Mouse (Mus musculus): ENCODE data around the gene Lag3. TPM values are rescaled to one million over a fixed set of nuclear protein-coding genes. Genes with fewer than 3 reads are reported as not detected.

The Lag3 gene
- under 1 TPM; 0.32 to 0.34 TPM for total RNA-seq (2021)
- polyA plus RNA-seq (2012; rRNA removed): 0.29 and 0.47 TPM in 2 replicates
- long read RNA-seq: 0 reads

DNA sequence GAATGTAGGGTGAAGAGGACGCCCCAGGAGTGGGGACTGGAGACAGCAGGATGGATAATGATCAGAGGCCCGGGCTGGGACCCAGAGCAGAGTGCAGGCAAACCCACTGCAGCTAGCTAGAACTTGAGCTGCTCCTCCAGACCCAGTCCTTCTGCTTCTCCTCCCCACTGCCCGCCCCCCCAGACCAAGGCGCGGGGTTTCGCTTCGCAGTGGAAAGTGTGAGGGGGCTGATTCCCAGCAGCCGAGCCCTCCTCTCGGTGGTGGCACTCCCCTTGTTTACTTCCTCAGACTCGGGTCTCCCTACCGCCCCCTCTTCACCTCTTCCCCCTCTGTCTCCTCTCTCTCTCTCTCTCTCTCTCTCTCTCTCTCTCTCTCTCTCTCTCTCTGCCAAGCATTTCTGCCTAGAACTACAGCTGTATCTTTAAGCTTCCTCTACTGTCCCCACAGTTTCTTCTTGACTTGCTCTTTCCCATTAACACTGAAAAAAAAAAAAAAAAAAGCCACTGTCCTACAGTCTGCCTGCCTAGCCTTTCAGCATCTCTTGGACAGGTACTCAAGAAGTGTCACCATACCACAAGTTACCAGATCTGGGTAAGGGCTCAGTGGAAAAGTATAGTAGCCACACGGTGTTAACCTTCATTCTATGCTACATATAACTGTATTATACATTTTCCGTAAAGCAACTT, at the start of gene Lag3:
Lag3 (minus strand) TSS at position 173 of the 686 bp plus-strand sequence.
- no peak within 1 kb of the TSS for H3K9ac ChIP-seq (ENCODE audit: low read depth, low read length)
- WGBS: 31% methylated on average over 13 of the region's 13 CpGs
- intact Hi-C loops (cut with DNase I): no loop called here
- no peak within 1 kb of the TSS for H3K27ac ChIP-seq
- no peaks in the 10 kb centered on the region for H3K36me3 ChIP-seq (ENCODE audit: control insufficient read depth, insufficient read depth, low read length)
- no peak for DNase-seq
- no peak for TF ChIP-seq CTCF (IDR thresholded peaks at IDR 0.05)
- TF ChIP-seq EP300 (IDR thresholded peaks at IDR 0.05; ENCODE audit: insufficient read depth, low read depth, low read length): no peak
- no peak for TF ChIP-seq POLR2A (IDR thresholded peaks at IDR 0.05; ENCODE audit: insufficient read depth, low read depth, low read length)
- H3K4me3 ChIP-seq: no peak within 1 kb of the TSS
- H3K27me3 ChIP-seq (ENCODE audit: control insufficient read depth, insufficient read depth, low read length): no peaks in the 10 kb centered on the region
- H3K79me2 ChIP-seq (replicated peaks; ENCODE audit: control insufficient read depth, insufficient read depth, low read length): no peaks in the 10 kb centered on the region
- peaks cover 9% of the 10 kb centered on the region for H3K4me1 ChIP-seq (ENCODE audit: control insufficient read depth, insufficient read depth, low read length)

DNA sequence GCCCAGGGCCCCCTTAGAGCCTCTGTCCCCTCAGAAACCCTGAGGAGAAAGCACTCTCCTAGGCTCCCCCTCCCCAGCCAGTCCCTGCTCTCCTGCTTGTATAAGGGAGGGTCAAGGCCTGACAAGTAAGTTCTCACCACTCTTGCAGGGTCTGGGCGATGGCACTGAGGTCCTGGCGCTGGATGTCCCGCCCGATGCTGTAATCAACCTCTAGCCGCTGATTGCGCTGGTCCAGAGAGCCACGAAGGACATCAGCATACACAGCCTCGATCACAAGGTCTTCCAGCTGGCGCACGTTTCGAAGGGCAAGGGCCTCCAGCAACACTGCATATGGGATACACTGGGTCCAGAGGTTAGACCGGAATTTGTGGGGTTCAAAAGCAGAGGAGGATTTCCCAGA, 49.5 kb upstream of the Lag3 start:
- Histone ChIP-seq H3K4me1 (ENCODE audit: control insufficient read depth, insufficient read depth, low read length) (0 out of 2 replicates have a peak, but pooled peaks cover 2% of the 10 kb centered on the region), H3K9ac (ENCODE audit: low read depth, low read length) (no peak overlapping the region), H3K27ac (no peak overlapping the region), H3K27me3 (ENCODE audit: control insufficient read depth, insufficient read depth, low read length) (no peaks in the 10 kb centered on the region), H3K36me3 (ENCODE audit: control insufficient read depth, insufficient read depth, low read length) (no peaks in the 10 kb centered on the region), H3K4me3 (no peak overlapping the region), H3K79me2 (replicated peaks; ENCODE audit: control insufficient read depth, insufficient read depth, low read length) (no peaks in the 10 kb centered on the region)
- TF ChIP-seq CTCF (IDR thresholded peaks at IDR 0.05) (no peak), POLR2A (IDR thresholded peaks at IDR 0.05; ENCODE audit: insufficient read depth, low read depth, low read length) (no peak)
- 93% methylated on average over 12 of the region's 12 CpGs for WGBS
- no peak for DNase-seq
- intact Hi-C loops (cut with DNase I): no loop called here

DNA sequence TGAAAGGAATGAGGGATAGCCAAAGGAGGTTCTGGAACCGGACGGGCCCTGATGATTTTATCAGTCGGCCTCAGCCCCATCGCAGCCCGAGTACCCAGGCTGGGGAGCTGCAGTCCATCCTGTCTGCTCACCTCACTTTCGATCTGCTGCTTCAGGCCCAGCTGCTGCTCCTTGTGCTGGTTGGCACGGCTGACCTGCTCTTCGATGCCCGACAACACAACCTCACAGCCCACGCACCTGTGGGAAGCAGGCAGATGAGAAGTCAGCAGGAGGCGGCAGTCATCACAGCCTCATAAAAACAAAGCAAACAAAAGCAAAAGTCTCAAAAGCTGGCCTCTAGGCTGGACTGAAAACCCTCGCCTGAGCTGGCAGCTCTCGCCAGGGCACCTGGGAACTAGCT, 48.5 kb upstream of the Lag3 start:
- 94% methylated on average over 13 of the region's 13 CpGs for WGBS
- Histone ChIP-seq H3K27me3 (ENCODE audit: control insufficient read depth, insufficient read depth, low read length) (no peaks in the 10 kb centered on the region), H3K4me3 (no peak overlapping the region), H3K36me3 (ENCODE audit: control insufficient read depth, insufficient read depth, low read length) (no peaks in the 10 kb centered on the region), H3K79me2 (replicated peaks; ENCODE audit: control insufficient read depth, insufficient read depth, low read length) (no peaks in the 10 kb centered on the region), H3K4me1 (ENCODE audit: control insufficient read depth, insufficient read depth, low read length) (0 out of 2 replicates have a peak, but pooled peaks cover 2% of the 10 kb centered on the region), H3K9ac (ENCODE audit: low read depth, low read length) (no peak overlapping the region), H3K27ac (no peak overlapping the region)
- TF ChIP-seq CTCF (IDR thresholded peaks at IDR 0.05) (no peak), POLR2A (IDR thresholded peaks at IDR 0.05; ENCODE audit: insufficient read depth, low read depth, low read length) (no peak), EP300 (IDR thresholded peaks at IDR 0.05; ENCODE audit: insufficient read depth, low read depth, low read length) (no peak)
- intact Hi-C loops (cut with DNase I): no loop called here
- no peak for DNase-seq

DNA sequence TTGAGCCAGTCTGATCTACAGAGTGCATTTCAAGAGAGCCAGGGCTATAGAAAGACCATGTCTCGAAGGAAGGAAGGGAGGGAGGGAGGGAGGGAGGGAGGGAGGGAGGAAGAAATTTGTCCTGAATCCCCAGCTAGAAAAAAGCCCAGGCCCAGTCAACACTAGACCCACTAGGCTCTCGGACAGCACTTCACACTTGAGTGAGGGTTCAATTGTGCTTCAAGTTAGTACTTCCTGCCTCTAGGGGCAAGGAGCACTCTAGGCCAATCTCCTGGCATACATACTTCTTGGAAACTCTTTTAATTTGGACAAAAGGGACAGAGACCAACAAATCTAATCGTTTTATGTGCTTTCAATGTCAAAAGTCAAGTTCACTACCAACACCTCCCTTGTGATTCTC, 46.6 kb upstream of the Lag3 start:
- Histone ChIP-seq H3K9ac (ENCODE audit: low read depth, low read length) (no peak overlapping the region), H3K27me3 (ENCODE audit: control insufficient read depth, insufficient read depth, low read length) (no peaks in the 10 kb centered on the region), H3K4me3 (no peak overlapping the region), H3K27ac (no peak overlapping the region), H3K79me2 (replicated peaks; ENCODE audit: control insufficient read depth, insufficient read depth, low read length) (no peaks in the 10 kb centered on the region), H3K36me3 (ENCODE audit: control insufficient read depth, insufficient read depth, low read length) (no peaks in the 10 kb centered on the region), H3K4me1 (ENCODE audit: control insufficient read depth, insufficient read depth, low read length) (no peaks in the 10 kb centered on the region)
- TF ChIP-seq POLR2A (IDR thresholded peaks at IDR 0.05; ENCODE audit: insufficient read depth, low read depth, low read length) (no peak), EP300 (IDR thresholded peaks at IDR 0.05; ENCODE audit: insufficient read depth, low read depth, low read length) (no peak), CTCF (IDR thresholded peaks at IDR 0.05) (no peak)
- intact Hi-C loops (cut with DNase I): no loop called here
- no peak for DNase-seq
- WGBS: 69% methylated on average over 3 of the region's 3 CpGs

DNA sequence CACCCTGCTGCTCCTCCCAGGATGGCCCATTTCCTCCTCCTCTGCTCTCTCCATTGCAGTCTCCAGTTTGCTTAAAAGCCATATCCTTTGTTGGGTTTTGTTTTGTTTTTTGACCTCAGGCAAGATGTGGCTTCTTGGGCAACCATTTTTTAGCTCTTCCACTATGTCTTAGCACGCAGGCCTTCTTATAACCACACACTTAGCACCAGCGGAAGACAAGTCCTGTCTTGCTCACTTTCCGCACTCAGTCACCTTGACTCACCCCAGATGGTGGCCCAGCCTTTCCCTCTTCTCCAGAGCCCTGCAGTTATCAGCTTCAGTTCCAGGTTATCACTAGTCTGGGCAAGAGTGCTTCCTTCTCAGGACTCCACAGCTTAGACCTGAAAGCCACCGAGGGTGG, 43.7 kb upstream of the Lag3 start:
- no peaks in the 10 kb centered on the region for H3K36me3 ChIP-seq (ENCODE audit: control insufficient read depth, insufficient read depth, low read length)
- no peaks in the 10 kb centered on the region for H3K27me3 ChIP-seq (ENCODE audit: control insufficient read depth, insufficient read depth, low read length)
- TF ChIP-seq EP300 (IDR thresholded peaks at IDR 0.05; ENCODE audit: insufficient read depth, low read depth, low read length) (no peak), POLR2A (IDR thresholded peaks at IDR 0.05; ENCODE audit: insufficient read depth, low read depth, low read length) (no peak)
- 84% methylated on average over 4 of the region's 4 CpGs for WGBS
- DNase-seq: no peak
- no peak overlapping the region for H3K9ac ChIP-seq (ENCODE audit: low read depth, low read length)
- no peak overlapping the region for H3K4me3 ChIP-seq
- no peaks in the 10 kb centered on the region for H3K4me1 ChIP-seq (ENCODE audit: control insufficient read depth, insufficient read depth, low read length)
- H3K79me2 ChIP-seq (replicated peaks; ENCODE audit: control insufficient read depth, insufficient read depth, low read length): no peaks in the 10 kb centered on the region
- intact Hi-C loops (cut with DNase I): no loop called here
- H3K27ac ChIP-seq: no peak overlapping the region

DNA sequence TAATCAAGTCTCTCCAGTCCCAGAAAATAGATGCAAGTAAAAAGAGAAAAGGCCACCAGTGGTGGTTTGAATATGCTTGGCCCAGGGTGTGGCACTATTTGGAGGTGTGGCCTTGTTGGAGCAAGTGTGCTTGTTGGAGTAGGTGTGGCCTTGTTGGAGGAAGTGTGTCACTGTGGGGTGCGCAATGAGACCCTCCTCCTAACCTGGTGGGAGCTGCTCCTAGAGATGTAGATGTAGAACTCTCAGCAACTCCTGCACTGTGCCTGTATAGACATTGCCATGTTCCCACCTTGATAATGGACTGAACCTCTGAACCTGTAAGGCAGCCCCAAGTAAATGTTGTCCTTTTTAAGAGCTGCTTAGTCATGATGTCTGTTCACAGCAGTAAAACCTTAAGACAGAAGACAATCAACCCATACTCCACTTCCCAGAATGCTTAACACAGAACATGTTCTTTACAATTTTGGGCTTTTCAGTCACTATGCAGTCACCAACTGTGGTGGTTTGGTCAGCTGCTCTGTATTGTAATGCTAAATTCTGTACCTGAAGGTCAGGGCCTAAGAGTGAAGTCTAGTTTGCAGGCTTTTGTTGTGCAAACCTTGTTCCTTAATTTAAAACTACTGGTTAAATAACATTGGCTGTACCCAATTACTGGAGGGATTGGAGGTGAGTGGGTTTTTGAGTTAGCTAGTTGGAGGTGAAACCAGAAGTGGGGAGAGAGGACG, 42.6 kb upstream of the Lag3 start:
- Histone ChIP-seq H3K4me1 (ENCODE audit: control insufficient read depth, insufficient read depth, low read length) (no peaks in the 10 kb centered on the region), H3K27me3 (ENCODE audit: control insufficient read depth, insufficient read depth, low read length) (no peaks in the 10 kb centered on the region), H3K36me3 (ENCODE audit: control insufficient read depth, insufficient read depth, low read length) (no peaks in the 10 kb centered on the region), H3K4me3 (no peak overlapping the region), H3K27ac (no peak overlapping the region), H3K79me2 (replicated peaks; ENCODE audit: control insufficient read depth, insufficient read depth, low read length) (no peaks in the 10 kb centered on the region), H3K9ac (ENCODE audit: low read depth, low read length) (no peak overlapping the region)
- no peak for DNase-seq
- intact Hi-C loops (cut with DNase I): no loop called here
- WGBS: 92% methylated on average over 2 of the region's 2 CpGs
- no peak for TF ChIP-seq POLR2A (IDR thresholded peaks at IDR 0.05; ENCODE audit: insufficient read depth, low read depth, low read length)
- TF ChIP-seq CTCF (IDR thresholded peaks at IDR 0.05): no peak
- TF ChIP-seq EP300 (IDR thresholded peaks at IDR 0.05; ENCODE audit: insufficient read depth, low read depth, low read length): no peak
